Mouse (Mus musculus) forelimb bud, embryonic 11.5 days (tissue): ENCODE results near the gene Pfkm.

Source experiments
- DNase-seq: peaks from one replicate; pipeline ENCODE4 v3.0.0-alpha.2; 2012; ENCODE audit warnings: low read depth, low spot score

Pfkm gene

DNA sequence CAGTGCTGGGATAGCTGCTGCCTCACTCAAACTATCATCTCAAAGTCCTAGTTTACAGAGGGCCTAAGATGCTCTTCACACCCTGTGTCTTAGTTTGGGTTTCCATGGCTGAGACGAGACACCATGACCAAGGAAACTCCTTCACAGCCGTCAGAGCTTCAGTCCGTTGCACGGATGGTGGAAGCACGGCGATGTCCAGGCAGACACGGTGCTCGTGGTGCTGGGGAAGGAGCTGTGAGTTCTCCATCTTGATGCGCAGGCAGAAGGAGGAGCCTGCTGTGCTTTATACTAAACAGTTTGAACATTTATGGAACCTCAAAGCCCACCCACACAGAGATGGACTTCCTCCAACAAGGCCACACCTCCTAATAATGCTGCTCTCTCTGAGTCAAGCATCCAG lies 44.5 kb downstream of the Pfkm start:
- DNase-seq, result no peak

- DNase-seq, result no peak
Measured at GRCm38 (mm10) chr15:98139763-98140162, 47.4 kb downstream of the Pfkm start.

DNA sequence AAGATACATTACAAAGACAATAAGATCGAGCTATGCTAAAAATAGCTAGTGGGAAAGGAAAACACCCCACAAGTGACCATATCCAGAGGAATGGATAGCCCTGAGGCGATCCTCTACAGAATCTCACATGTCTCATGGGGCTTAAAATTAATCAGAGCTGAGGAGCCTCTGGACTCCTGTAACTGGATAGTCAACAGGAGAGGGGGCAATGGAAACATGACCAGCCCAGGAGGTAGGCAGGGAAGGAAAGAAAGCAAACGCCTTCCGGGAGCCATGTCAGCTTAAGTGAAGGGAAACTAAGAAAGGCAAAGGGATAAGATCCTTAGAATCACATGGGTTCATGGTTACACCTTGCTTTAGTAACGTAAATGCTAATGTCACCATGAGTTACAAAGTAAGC lies 48.4 kb downstream of the Pfkm start:
- no peak for DNase-seq

DNA sequence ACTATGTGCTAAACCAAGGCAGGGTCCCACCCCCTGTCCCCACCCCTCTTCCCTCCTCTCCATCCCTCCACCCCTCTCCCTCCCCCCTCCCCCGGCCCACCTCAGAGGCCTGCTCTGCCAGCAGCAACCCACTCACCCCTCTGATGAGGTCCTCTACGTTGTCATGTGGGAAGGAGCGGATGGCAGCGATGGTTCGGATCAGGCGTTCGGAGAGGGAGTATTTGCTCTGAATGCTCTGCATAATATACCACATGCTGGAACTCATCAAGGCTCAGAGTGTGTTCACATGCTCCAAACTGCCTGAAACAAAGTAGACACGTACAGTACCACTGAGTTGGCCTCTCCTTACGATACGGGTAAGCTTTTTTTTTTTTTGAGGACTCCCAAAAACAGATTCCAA lies 50.1 kb downstream of the Pfkm start:
- no peak for DNase-seq

GRCm38 (mm10) chr15:98144861-98145507 lies 52.6 kb downstream of the Pfkm start:
- no peak for DNase-seq

- peak; percentile 95 for DNase-seq
Measured at GRCm38 (mm10) chr15:98145559-98146181, 53.3 kb downstream of the Pfkm start.

GRCm38 (mm10) chr15:98148356-98148755 lies 56.0 kb downstream of the Pfkm start:
- DNase-seq, result no peak

GRCm38 (mm10) chr15:98149166-98149602 lies 56.8 kb downstream of the Pfkm start:
- no peak for DNase-seq

GRCm38 (mm10) chr15:98152916-98153315 lies 60.5 kb downstream of the Pfkm start:
- no peak for DNase-seq

DNA sequence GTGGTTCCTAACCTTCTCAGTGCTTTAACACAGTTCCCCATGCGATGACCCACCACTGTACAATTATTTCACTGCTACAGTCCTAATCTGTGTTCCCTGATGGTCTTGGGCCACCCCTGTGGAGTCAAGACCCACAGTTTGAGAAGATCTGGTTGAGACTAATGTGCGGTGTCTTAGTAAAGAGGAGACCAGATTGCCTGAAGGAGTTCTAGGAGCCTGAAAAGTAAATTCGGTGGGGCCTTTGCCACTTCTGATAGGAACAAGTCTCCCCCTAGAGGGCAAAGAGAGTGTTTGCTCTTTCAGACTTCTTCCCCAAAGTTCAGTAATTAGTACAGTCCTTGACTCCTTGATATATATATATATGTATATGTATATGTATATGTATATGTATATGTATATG lies 61.2 kb downstream of the Pfkm start:
- DNase-seq, result peak; percentile 54

DNA sequence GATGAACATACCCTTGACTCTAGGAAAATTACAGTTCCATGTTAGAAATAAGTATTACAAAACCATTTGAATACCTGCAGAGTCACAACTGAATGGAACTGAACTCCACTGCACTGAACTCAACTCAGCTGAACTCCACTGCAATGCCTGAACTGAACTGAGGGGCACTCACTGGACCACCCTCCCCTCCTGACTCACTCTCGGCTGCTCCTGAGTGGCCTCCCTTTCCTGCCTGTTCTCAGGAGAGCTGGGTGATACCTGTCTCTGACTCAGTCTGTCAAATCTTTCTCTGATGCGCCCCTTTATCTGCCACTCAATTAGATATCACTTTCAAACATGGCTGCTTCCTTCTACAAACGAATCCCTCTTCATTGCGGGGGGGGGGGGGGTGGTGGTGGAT lies 61.8 kb downstream of the Pfkm start:
- DNase-seq, result no peak

DNA sequence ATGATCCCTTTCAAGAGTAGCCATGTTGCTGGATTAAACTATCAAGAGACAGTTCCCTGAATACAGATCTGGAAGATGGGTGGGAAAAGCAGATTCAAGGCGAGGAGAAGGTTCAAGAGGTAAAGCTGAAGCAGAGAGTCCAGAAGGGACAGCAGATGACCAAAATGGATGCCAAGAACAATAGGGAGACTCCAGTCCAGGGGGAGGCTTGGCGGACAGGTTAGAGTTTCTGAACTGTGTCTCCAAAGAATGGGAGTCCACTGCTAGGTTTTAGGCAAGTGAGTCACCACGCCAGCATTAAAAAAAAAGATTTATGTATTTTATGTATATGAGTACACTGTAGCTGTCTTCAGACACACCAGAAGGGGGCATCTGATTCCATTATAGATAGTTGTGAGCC lies 62.2 kb downstream of the Pfkm start:
- DNase-seq, result no peak

GRCm38 (mm10) chr15:98155272-98155671 lies 62.9 kb downstream of the Pfkm start:
- no peak for DNase-seq

- DNase-seq, result no peak
Measured at GRCm38 (mm10) chr15:98155944-98156343, 63.6 kb downstream of the Pfkm start.

DNA sequence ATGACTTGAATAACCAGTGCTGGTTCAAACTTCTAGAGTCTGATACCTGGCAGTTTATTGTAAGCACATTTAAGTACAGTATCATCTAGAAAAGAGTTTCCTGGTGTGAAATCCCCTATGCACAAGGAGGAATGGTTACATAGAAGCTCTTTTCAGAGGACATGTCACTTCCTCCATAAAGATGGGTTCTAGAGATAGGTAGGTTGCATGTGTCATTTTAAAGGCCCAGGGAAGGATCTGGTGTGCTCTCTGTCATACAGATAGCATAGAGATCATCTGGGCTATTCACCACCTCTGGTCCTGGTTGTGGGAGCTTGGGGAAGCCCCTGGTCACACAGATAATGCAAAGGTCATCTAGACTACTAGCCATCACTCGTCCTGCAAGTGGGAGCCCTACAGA lies 64.9 kb downstream of the Pfkm start:
- DNase-seq, result no peak

DNA sequence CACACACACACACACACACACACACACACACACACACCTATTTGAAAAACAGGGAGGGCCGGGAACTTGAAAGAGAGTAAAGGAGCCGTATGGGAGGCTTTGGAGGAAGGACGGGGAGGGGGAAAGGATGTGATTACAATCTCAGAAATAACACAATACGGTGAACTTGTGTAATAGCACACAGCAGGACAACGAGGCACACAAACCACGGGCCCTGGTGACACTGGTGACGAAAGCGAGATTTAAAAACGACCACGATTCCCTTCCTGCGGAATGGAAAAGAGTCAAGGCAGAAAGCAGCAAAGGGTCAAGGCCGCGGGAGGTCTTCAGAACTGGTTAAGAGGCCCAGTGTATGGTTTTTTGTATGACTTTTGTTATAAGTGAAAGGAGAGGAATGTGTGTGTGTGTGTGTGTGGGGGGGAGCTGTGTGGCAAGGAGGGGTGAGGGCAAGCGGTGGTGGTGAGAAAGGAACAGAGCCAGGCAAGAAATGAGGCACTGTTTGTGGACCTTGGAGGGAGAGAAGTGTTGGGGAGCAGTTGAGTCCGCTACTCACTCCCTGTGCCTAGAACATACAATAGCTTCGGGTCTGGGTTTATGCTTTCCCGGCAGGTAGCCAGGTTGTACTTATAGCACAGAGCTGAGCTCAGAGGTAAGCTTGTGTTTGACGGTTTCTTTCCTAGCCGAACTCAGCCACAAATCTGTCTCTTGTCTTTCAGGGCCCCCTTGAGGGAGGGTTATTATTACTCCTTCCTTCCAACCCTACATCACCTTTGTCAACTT lies 68.8 kb downstream of the Pfkm start:
- DNase-seq, result no peak

DNA sequence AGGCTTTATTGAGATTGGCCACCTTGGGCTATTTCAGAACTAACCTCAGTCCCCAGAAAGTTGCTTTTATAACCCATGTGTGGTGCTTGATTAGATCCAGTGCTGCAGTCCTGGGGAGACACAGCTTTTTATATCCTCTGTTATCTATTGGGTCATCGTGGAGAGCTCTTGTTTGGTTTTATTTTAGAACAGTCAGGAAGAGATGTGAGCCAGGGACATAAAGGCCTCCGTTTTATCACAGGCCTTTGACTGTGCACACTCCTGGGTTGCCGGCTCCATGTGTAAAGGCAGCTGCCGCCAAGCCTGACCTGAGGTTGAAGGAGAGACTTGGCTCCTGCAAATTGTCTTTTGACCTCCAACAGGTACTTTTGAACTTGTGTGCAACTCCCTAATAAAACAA lies 70.2 kb downstream of the Pfkm start:
- DNase-seq, result no peak

DNA sequence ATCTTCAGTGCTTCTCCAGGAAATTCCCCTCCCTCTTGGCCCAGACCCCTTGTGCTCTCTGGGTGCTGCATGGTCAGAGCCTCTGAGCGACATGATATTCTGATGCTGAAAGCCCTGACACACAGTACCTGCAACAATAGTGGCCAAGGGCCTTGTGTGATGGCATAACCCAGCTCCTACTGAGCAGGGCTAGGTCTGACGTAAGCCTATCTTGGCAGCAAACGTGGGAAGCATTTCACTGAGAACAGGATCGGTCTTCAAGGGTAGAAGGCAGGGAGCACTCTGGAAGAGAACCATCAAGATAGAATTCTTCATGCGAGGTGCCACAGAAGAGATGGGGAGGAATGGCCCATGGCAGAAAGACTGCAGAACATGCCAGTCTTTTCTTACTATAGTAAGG lies 73.1 kb downstream of the Pfkm start, which contains the start of gene Asb8:
Asb8 (minus strand) TSS at position 101 of the 400 bp plus-strand sequence.
- no peak for DNase-seq

DNA sequence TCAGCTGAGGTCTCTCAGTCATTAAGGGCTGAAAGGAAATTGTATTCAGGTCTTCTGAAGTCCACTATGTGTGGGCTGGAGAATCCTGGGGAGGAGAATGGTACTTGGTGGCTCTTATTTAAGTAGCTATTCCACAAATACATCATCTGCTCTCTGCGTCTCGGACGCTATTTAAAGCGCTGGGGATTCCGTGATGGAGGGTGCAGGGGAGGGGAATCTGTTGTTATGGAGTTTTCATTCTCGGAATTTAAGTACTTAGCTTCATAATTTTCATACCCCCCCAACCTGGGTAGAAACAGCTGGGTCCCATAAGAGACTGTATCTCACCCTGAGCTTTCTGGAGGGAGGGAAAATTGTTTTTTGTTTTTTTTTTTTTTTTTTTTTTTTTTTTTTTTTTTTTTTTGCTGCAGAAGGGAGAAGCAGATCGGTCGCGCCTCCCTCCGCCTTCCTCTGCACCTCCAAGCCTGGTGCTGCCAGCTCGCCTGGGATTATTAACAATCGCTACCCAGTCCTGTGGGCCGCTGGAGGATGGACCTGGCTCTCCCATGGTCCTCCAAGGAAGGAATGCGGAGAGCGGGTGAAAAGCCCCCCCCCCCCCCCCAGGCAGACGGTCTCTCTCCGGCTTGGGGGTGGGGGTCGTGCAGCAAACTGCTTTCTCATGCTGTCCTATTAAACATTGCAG lies 74.7 kb downstream of the Pfkm start, which contains the start of gene Ccdc184:
Ccdc184 (plus strand) TSS at position 196 of the 682 bp plus-strand sequence.
- no peak for DNase-seq

GRCm38 (mm10) chr15:98167645-98168621 lies 75.5 kb downstream of the Pfkm start:
- DNase-seq, result peak; percentile 91

GRCm38 (mm10) chr15:98168622-98169004 lies 76.2 kb downstream of the Pfkm start:
- no peak for DNase-seq
